Mouse (Mus musculus) embryonic facial prominence, embryonic 12.5 days (tissue): Measurements from ENCODE around the gene Spata4. TPM values are rescaled to one million over a fixed set of nuclear protein-coding genes. Genes with fewer than 3 reads are reported as not detected.

Experiments used
- ATAC-seq: fragments of 200-750 bp; cut with Nextera tagmentation; 2 replicates; pipeline ENCODE4 v1.8.0; 2017; ENCODE audit not compliant: insufficient number of reproducible peaks, insufficient read depth, low FRiP score, low TSS enrichment
- H3K27ac ChIP-seq: fragments of 300-500 bp; sonication (generic); 2 replicates; pipeline ENCODE4 v1.5.1; 2016; ENCODE audit warnings: mild to moderate bottlenecking
- H3K27me3 ChIP-seq: fragments of 300-500 bp; sonication (generic); 2 replicates; pipeline ENCODE4 v1.6.1; 2016; ENCODE audit warnings: mild to moderate bottlenecking, moderate library complexity
- H3K36me3 ChIP-seq: fragments of 300-500 bp; sonication (generic); 2 replicates; pipeline ENCODE4 v1.6.1; 2016; ENCODE audit warnings: mild to moderate bottlenecking
- H3K4me1 ChIP-seq: fragments of 300-500 bp; sonication (generic); 2 replicates; pipeline ENCODE4 v1.6.1; 2016
- H3K4me2 ChIP-seq: fragments of 300-500 bp; sonication (generic); replicated peaks from 2 replicates; pipeline ENCODE4 v1.6.1; 2016; ENCODE audit warnings: mild to moderate bottlenecking, moderate library complexity
- H3K4me3 ChIP-seq: fragments of 300-500 bp; sonication (generic); 2 replicates; pipeline ENCODE4 v1.5.1; 2016; ENCODE audit warnings: mild to moderate bottlenecking
- H3K9ac ChIP-seq: fragments of 300-500 bp; sonication (generic); 2 replicates; pipeline ENCODE4 v1.6.1; 2016; ENCODE audit warnings: mild to moderate bottlenecking, moderate library complexity
- H3K9me3 ChIP-seq: fragments of 300-500 bp; sonication (generic); 2 replicates; pipeline ENCODE4 v1.6.1; 2016; ENCODE audit warnings: mild to moderate bottlenecking, moderate library complexity
- WGBS: fragments of 180-500 bp; shearing (Covaris S2); methylation state at CpG from one replicate; pipeline ENCODE4 v1.1.7; 2016; 5-methylcytosine and 5-hydroxymethylcytosine counted together
- polyA plus RNA-seq: library from polyadenylated mRNA; unstranded; fragments of >200 nt; fragmentation: Nextera tagmentation; extraction: Ambion mirVana; gene quantifications from 2 replicates; pipeline ENCODE4 v1.2.1, GENCODE M21; 2016

The Spata4 gene
- polyA plus RNA-seq = not detected in 2 replicates

DNA sequence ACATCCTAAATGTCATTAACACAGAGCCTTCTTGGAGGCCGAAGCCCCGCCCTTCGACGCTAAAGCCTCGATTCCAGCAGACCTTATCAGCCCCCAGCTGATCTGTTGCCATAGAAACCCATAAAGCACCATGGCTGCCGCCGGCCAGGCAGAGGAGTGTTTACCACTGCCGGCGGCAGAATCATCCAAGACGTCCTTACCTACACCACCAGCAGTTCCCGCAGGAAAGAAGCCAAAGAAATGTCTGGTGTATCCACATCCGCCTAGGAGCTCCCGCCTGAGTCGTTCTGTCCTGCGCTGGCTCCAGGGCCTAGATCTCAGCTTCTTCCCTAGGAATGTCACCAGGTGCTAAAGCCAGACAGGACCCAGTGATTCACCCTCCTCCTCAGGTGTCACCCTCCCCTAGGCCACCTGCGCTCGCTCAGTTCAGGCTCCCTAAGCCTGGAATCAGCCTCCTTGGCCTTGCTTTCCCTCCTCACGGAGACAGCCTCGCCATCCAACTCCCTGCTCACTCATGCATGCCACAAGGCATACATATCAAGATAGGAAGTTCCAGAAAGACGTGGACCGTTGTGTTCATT, at the start of gene Spata4:
Spata4 (plus strand) TSS at position 111 of the 581 bp plus-strand sequence.
- H3K9ac ChIP-seq = 0 out of 2 replicates have a peak within 1 kb of the TSS, but pooled peaks have one; percentile 1
- peak within 1 kb of the TSS; percentile 54 for H3K4me2 ChIP-seq
- H3K9me3 ChIP-seq = no peaks in the 10 kb centered on the region
- 8% methylated on average over 21 of the region's 21 CpGs for WGBS
- H3K27ac ChIP-seq = no peak within 1 kb of the TSS
- no peaks in the 10 kb centered on the region for H3K36me3 ChIP-seq
- peak within 1 kb of the TSS; percentile 23 for H3K4me3 ChIP-seq
- 0 out of 2 replicates have a peak, but pooled peaks have one; percentile 72 for ATAC-seq
- H3K4me1 ChIP-seq = no peaks in the 10 kb centered on the region
- no peaks in the 10 kb centered on the region for H3K27me3 ChIP-seq

DNA sequence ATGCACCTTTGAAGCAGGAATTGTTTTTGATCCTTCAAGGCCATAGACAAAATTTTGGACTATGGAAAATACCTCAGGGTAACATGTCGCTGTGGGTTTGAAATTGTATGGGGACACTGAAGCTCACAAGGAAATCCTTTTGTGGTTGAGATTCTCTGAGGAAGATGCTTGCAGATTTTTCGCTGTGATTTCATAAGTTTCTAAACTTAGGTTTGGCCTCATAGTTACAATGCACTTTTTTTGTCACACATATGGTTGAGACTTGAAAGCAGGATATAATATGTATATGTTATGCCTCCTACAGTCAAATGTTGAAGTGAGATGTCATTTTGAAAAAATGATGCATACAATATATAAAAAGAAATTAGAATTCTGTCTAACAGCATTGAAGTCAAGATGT, 45.7 kb upstream of the Spata4 start:
- H3K9me3 ChIP-seq = no peaks in the 10 kb centered on the region
- no peak overlapping the region for H3K27ac ChIP-seq
- WGBS = 89% methylated on average over 2 of the region's 2 CpGs
- ATAC-seq = no peak
- H3K36me3 ChIP-seq = no peaks in the 10 kb centered on the region
- no peaks in the 10 kb centered on the region for H3K4me1 ChIP-seq
- H3K27me3 ChIP-seq = no peaks in the 10 kb centered on the region
- H3K9ac ChIP-seq = no peak overlapping the region
- H3K4me2 ChIP-seq = no peak overlapping the region
- H3K4me3 ChIP-seq = no peak overlapping the region

DNA sequence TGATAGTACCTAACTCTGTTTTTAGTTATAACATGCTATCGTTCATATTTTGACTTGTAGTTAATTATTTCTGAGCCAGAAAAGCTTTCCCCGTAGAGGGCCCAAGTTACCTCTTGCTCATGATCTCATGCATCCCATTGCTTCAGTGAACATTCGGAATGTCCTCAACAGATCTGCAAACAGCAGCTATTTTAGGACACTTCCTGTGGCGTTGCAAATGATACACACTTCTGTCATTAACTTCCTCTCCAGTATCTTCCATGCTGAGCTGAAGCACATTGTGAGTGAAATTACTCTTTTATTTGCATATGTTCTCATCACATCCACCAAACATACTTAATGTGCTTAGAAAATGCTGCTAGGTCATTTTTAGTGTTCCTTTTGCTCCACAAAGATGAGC, 38.4 kb upstream of the Spata4 start:
- Histone ChIP-seq H3K4me3 (no peak overlapping the region), H3K4me1 (no peaks in the 10 kb centered on the region), H3K9me3 (no peaks in the 10 kb centered on the region), H3K36me3 (no peaks in the 10 kb centered on the region), H3K4me2 (no peak overlapping the region), H3K27ac (no peak overlapping the region), H3K27me3 (no peaks in the 10 kb centered on the region), H3K9ac (no peak overlapping the region)
- 78% methylated on average over 4 of the region's 4 CpGs for WGBS
- no peak for ATAC-seq

DNA sequence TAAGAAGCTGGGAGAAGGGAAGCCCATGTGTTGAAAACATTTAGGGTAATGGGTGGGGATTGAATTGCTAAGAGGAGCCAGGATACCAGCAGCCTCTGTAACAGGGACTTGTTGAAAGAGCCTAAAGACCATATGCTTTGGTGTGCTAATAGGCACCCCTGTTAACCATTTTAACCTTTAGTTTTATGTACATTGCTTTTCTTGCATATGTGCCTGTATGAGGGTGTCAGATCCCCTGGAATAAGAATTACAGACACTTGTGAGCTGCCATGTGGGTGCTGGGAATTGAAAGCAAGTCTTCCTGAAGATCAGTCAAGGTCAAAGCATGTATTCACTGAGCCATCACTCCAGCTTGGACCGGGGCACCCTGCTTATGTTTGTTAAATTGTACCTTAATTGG, 35.4 kb upstream of the Spata4 start:
- WGBS = 97% methylated on average over 1 of the region's 1 CpGs
- no peaks in the 10 kb centered on the region for H3K4me1 ChIP-seq
- 0 out of 2 replicates have a peak, but pooled peaks cover 2% of the 10 kb centered on the region for H3K27me3 ChIP-seq
- H3K36me3 ChIP-seq = no peaks in the 10 kb centered on the region
- ATAC-seq = no peak
- no peaks in the 10 kb centered on the region for H3K9me3 ChIP-seq
- no peak overlapping the region for H3K4me3 ChIP-seq
- no peak overlapping the region for H3K9ac ChIP-seq
- H3K4me2 ChIP-seq = no peak overlapping the region
- no peak overlapping the region for H3K27ac ChIP-seq

DNA sequence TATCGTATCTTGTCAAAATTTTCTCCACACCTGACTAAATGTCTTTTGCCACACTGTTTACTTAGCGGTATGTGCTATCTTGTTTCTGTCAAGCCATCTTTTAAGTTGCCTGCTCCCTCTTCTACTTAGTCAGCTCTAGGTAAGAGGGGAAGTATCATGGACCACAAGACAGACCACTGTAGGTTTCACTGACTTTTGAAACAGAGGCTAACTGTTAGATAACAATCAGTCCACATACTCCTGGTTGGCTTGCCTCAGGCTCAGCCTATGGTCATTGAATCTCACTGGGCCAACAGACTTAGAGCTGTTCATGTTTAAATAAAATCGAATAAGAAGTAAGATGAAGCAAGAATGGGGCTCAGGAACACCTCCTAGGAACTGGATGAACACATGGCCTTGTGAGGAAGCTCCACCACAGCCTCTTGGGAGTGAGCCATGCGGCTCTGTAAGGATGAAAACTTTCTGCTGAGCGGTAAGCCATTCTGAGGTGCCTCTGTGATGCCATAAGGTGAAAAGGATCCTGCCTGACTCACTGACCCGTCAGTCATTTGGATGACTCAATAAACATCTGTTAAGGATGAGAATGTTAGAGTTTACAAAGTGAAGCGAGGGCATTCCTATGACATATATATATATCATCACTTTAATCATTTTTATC, 34.8 kb upstream of the Spata4 start:
- H3K4me1 ChIP-seq = peaks cover 3% of the 10 kb centered on the region; the same call in 1 of the 2 replicates
- WGBS = 86% methylated on average over 7 of the region's 7 CpGs

DNA sequence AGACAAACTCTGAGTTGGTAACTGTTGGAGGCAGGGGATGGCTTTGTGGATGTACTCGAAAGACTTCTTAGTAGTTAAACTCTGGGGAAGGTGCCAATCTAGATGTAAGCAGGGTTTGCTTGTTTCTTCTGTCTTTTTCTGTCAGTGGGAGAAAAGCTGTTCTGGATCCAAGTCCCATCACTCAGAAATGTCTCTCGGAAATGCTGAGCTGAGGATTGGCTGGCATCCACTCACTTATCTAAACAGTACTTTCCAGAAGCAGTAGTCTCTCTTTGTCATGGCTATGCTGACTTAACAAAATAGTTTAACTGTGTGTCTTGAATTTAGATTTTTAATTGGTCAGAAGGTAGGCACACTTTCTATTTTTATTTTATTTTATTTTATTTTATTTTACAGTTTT, 33.4 kb upstream of the Spata4 start:
- Histone ChIP-seq H3K4me1 (peaks cover 10% of the 10 kb centered on the region; the same call in 1 of the 2 replicates), H3K27ac (no peak overlapping the region), H3K27me3 (0 out of 2 replicates have a peak, but pooled peaks cover 2% of the 10 kb centered on the region), H3K9me3 (no peaks in the 10 kb centered on the region), H3K4me2 (no peak overlapping the region), H3K9ac (no peak overlapping the region), H3K4me3 (no peak overlapping the region), H3K36me3 (no peaks in the 10 kb centered on the region)
- ATAC-seq = no peak
- WGBS = 76% methylated on average over 2 of the region's 2 CpGs

More for the DNA sequence above, 34.8 kb upstream of the Spata4 start:
- no peak for ATAC-seq
- H3K9me3 ChIP-seq = no peaks in the 10 kb centered on the region
- no peak overlapping the region for H3K9ac ChIP-seq
- 0 out of 2 replicates have a peak, but pooled peaks cover 2% of the 10 kb centered on the region for H3K27me3 ChIP-seq
- no peaks in the 10 kb centered on the region for H3K36me3 ChIP-seq
- H3K4me3 ChIP-seq = no peak overlapping the region
- H3K4me2 ChIP-seq = no peak overlapping the region
- no peak overlapping the region for H3K27ac ChIP-seq

DNA sequence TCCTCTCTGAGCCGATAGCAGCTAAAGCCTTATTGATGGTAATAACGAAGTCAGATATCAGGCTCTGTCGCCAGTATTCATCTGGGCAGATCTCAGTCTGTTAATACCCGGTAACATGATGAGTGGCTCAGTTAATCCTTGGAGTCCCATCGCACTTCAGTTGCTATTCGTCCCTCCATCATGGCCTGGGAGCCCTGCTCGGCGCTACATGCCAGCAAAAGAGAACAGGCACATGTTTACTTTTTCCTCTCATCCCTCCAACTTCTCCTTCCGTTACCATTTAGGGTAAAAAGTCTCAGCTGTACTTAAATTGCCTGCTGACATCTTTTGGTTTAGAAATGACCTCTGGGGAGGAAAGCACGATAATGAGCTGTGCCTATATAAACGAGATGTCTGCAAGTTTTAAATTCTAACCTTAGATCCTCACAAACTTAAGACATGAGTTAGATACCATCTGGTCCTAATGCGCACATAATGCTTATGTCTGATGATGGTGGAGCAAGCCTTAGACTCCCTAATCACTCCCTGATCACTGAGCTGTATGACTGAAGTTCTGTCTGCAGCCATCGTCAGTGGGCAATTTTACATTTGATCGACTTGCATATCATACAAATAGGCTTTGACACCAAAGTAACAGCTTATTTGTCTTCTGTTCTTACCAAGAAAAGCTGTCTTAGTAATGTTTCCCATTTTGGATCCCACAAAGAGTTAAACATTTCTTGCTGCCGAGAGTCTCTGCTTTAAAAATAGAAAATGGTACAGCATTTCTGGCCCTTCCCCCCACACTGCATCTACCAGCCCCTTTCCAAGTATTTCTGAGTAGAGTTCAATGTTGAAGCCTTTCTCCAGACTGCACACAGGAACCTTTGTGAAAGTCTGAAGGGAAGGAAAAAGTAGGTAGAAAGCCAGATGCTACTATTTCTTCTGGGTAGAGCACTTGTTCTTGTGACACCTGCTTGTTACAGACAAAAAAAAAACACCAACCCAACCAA, 29.7 kb upstream of the Spata4 start:
- H3K4me3 ChIP-seq = no peak overlapping the region
- H3K36me3 ChIP-seq = no peaks in the 10 kb centered on the region
- no peak for ATAC-seq
- H3K4me2 ChIP-seq = no peak overlapping the region
- WGBS = 49% methylated on average over 15 of the region's 15 CpGs
- no peak overlapping the region for H3K27ac ChIP-seq
- peaks cover 10% of the 10 kb centered on the region; the same call in 1 of the 2 replicates for H3K4me1 ChIP-seq
- no peaks in the 10 kb centered on the region for H3K9me3 ChIP-seq
- H3K27me3 ChIP-seq = 0 out of 2 replicates have a peak, but pooled peaks cover 2% of the 10 kb centered on the region
- H3K9ac ChIP-seq = no peak overlapping the region

DNA sequence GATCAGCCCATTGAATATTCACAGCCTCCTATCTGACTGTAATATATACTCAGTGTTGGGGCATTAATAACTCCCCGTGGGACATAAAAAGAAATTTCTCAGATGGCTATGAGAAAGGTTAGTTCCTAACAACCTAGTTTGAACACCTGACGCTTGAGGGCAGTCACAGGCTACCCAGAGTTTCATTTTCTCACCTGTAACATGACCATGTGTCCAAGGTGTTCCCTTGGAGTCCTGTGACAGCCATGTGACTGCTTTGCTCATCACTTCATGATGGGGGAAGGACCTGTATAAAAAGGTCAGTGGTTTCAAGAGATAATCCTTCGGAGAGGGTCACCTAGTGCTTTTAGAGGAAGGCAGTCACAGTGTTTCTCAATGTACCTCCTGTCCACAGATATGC, 19.1 kb upstream of the Spata4 start:
- H3K4me3 ChIP-seq = no peak overlapping the region
- WGBS = 78% methylated on average over 3 of the region's 3 CpGs
- H3K27ac ChIP-seq = no peak overlapping the region
- H3K9ac ChIP-seq = no peak overlapping the region
- no peaks in the 10 kb centered on the region for H3K36me3 ChIP-seq
- ATAC-seq = no peak
- H3K27me3 ChIP-seq = 0 out of 2 replicates have a peak, but pooled peaks cover 4% of the 10 kb centered on the region
- no peaks in the 10 kb centered on the region for H3K9me3 ChIP-seq
- H3K4me1 ChIP-seq = no peaks in the 10 kb centered on the region
- no peak overlapping the region for H3K4me2 ChIP-seq

DNA sequence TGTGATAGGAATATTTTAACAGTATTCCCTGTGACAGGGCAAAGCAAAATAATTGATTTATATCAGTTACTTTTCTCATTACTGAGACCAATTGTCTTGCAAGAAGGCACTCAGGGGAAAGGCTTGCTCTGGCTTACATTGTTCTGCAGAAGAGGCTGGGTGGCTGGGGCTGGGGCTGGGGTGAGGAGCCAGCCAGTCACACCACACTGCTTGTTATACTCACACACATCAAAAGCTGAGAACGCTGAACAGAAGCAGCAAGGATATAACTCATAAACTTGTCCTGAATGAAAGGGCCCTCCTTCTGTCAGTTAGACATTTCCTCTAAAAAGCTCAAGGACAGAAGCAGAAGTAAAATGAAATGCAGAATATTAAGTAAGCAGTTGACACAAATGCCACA, 17.7 kb upstream of the Spata4 start:
- Histone ChIP-seq H3K4me1 (no peaks in the 10 kb centered on the region), H3K9ac (no peak overlapping the region), H3K4me3 (no peak overlapping the region), H3K36me3 (no peaks in the 10 kb centered on the region), H3K4me2 (no peak overlapping the region), H3K27ac (no peak overlapping the region), H3K9me3 (no peaks in the 10 kb centered on the region), H3K27me3 (0 out of 2 replicates have a peak, but pooled peaks cover 4% of the 10 kb centered on the region)
- 57% methylated on average over 1 of the region's 1 CpGs for WGBS
- no peak for ATAC-seq

DNA sequence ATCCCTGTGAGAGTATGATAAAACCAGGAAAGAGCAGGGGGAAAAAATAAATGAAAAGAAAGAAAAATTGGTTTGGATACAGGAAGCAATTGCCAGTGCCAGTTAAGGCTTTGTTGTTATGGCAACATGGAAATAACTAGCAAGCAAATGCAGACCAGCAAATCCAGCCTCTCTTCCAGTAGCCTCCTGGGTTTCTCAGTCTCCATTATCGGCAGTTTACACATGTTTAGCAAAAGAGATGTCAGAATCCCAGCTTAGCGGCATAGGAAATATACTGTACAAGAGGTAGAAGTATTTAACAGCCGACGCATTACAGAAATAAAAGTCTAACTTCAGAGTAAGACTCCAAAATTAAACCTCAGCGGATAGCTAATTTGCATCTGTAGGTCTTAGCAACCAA, 5.9 kb upstream of the Spata4 start:
- Histone ChIP-seq H3K9me3 (no peaks in the 10 kb centered on the region), H3K27me3 (no peaks in the 10 kb centered on the region), H3K9ac (no peak overlapping the region), H3K4me1 (no peaks in the 10 kb centered on the region), H3K36me3 (no peaks in the 10 kb centered on the region), H3K27ac (no peak overlapping the region), H3K4me2 (no peak overlapping the region), H3K4me3 (no peak overlapping the region)
- ATAC-seq = no peak
- 84% methylated on average over 5 of the region's 5 CpGs for WGBS

DNA sequence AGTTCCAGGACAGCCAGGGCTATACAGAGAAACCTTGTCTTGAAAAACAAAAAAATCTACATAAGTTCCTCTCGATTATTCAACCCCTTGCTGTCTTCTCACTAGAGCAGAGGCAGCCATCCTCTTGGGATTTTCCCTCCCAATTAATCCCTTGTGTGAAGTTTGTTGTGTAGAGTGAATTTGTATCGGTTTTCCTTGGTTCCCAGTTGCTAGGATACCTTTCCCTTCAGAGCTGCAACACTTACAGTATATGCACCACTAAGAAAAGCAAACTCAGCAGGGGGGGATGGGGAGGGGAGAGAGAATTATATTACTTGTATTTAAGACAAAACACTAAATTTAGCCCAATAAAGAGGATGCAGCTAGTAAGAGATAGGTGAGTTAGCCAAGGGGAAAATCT, 4.5 kb upstream of the Spata4 start:
- Histone ChIP-seq H3K4me2 (no peak overlapping the region), H3K27ac (no peak overlapping the region), H3K9ac (no peak overlapping the region), H3K9me3 (no peaks in the 10 kb centered on the region), H3K4me3 (no peak overlapping the region), H3K36me3 (no peaks in the 10 kb centered on the region), H3K27me3 (no peaks in the 10 kb centered on the region), H3K4me1 (no peaks in the 10 kb centered on the region)
- WGBS = 50% methylated on average over 2 of the region's 2 CpGs
- ATAC-seq = no peak
